Mouse (Mus musculus): Measurements from ENCODE around the gene Ly6g5c.
A peak's percentile ranks its signal among the peaks of the same experiment; 100 is the strongest.
"Not testable (repeated sequence)": the region's sequence is repeated elsewhere in the genome, so short reads cannot be mapped to it uniquely, and the experiment has no call there.

Ly6g5c gene

DNA sequence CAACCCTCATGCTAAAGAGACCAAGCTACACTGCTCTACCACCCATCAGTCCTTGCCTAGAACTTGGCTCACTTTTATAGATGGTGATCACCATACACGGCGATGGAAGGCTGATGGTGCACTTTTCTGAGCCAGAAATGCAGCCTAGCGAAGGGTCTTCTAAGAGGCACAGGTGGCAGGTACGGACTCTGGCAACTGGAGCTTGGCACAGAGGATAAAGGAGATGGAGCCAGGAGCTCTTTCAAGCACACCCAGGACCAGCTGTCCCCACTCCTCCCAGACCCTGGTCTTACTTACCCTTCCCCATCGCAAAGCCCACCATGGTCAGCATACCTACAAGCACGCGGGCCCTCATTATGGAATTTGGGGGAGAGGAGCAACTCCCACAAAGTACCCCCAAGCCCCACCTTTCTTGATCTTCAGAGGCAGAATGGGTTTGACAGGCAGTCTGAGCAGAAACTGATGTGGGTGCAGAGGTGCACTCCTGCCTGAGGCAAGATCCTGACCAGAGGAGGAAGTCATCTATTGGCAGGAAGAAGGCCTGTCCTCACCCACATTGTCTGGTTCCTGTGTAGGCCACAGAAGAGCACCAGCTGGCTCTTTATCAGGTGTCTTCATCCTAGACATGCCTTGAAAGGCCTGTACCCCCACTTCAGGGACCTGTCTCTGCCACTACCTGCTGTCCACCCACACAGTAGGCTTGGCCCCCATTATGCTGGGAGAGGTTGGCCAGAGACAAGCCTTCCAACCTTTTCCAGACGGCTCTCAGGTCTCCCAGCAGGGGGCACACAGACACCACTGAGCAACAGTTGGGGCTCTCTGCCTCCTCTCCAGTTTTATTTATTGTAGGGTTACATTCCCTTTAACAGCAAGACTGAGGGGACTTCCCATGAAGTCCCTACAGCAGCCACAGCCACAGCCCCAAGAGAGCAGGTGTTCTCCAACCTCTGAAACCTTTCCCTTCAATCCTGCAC, 7.3 kb downstream of the Ly6g5c start, which contains the start of gene Ly6g5b:
Gene Ly6g5b (minus strand): TSS at position 383 of the 974 bp plus-strand sequence.
- no peak for DNase-seq

DNA sequence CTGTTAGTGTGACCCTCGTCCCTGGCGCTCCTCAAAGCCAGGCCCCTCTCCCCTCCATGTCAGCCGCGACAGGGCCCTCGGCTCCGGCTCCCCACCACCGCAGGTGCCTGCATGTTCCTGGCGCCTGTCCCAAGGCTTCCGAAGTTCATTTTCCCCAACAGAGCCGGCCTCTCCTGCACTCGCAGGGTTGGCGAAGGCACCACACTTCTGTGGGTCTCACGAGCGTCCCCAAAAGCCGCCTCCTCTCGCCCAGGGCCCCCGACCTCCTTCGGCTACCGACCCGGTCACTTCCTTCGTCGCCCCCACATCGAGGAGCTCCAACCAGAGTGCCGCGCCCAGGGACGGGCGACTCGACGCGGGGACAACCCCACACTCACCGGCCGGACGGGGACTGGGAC, 12.7 kb downstream of the Ly6g5c start:
- no peak for DNase-seq

DNA sequence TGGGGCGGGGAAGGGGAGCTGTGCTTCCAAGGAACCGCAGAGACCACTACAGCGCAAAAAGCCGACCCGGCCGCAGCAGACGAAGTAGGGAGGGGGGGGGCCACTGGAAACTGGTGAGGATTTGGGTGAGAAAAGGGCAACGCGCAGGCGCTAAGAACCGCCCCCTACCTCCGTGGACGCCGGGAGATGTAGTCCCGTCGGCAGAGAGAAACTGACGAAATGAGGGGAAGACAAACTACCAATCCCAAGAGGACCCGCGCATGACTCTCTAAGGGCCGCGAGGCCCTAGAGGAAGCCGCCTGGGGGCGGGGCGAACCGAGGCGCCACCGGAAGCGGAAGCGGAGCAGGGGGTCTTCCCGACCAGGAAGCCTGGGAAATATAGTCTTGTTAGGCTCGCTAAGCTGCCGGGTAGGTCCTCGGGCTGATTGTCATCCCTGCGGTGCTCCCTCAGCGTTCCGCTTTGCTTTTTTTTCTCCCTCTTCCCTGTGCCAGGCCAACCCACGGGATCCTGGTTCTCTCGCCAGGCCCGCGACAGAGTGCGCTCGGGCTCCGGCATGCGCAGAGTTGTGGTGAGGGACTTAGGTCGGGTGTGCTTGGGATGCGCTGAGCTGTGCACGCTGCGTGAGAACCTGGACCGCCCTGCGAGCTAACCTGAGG, 13.2 kb downstream of the Ly6g5c start, which contains the start of gene Gpank1:
Gene Gpank1 (plus strand): TSS at position 313 of the 657 bp plus-strand sequence.
- peak; percentile 99 for DNase-seq

DNA sequence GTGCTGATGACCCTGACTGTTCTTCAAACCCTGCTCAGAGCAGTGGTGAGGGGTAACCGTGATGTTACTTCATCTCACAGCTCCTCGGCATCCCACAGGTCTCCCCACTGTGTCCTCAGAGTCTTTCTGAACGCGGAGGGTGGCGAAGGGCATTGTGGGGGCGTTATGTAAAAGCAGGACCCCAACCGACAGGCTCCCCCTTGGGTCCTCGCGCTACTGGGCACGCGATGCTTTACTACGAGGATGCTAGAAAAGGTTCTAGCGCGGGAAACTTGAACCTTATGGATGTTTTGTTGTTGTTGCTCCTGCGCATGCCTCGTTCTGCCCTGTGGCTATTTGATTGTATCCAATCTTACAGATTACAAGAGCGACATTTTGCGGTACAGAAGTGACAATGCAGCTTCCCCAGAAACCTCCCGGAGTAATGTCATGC, 13.8 kb downstream of the Ly6g5c start, which contains the start of gene Csnk2b:
Gene Csnk2b (minus strand): TSS at position 183 of the 433 bp plus-strand sequence.
- peak; percentile 82 for DNase-seq

DNA sequence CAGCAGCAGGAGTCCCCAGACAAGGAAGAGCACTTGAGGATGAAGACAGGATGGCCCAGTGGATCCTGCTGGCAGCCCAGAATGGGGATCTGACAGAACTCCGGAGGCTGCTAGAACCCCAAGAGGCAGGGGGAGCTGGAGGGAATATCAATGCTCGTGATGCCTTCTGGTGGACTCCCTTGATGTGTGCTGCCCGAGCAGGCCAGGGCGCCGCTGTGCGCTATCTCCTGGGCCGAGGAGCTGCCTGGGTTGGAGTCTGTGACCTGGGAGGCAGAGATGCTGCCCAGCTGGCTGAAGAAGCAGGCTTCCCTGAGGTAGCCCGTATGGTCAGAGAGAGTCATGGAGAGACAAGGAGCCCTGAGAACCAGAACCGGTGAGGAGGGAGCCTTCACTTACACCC, 15.2 kb downstream of the Ly6g5c start:
- DNase-seq, result not testable (repeated sequence)

DNA sequence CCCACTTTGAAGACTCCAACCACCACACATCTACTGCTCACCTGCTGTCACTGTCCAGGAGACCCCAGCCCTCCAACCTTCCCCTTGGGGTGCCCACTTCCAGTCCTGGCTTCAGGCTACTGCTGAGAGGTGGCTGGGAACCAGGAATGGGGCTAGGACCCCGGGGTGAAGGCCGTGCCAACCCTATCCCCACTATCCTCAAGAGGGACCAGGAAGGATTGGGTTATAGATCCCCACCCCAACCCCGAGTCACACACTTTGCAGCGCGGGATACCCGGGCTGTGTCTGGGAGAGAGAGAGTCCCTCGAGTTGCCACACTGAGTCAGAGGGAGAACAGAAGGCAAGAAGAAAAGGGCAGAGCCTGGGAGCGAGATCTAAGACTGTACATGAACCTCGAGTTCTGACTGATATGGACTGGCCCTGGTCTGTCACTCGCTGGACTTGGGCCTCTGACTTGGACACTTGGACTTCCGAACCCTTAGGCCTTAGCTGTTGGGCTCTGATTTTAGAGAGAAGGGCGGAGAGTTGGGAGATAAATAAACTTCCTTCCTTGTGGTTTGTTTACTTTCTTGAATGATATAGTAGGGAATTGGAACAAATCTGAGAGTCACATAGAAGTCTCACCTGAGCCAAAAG, 16.3 kb downstream of the Ly6g5c start:
- DNase-seq, result not testable (repeated sequence)

DNA sequence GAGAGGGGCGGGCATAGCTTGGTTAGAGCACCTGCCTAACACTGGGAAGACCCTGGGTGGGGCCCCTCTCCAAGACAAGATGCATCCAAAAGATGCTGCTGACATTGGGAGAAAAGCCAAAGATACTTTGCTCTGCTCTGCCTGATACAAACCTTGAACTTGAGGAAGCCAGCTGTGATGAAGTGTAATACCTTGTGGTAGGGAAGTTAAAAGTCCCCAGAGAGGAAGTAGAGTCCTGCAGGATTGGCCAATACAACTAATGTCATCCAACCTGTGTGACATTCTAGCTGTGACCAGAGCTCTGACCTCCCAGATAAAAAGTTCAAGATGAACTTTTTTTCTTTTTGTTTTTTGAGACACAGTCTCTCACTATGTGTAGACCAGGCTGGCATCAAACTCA, 17.0 kb downstream of the Ly6g5c start:
- DNase-seq, result no peak

DNA sequence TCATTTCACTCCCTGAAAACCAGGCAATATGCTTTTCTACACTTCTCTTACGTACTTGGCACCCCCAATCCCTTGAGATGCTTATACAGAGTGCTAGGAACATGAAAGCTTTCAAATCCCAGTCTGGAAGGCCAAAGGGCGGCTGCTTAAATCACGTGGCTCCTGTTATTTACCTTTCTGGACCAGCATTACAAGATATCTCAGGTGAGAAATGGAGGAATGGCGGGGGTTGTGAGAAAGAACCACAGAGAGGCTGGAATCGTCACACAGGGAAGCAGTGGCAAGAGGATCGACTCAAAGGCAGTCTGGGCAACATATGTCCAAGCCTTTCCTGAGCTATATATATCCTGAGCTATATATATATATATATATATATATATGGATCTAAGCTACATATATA, 17.5 kb downstream of the Ly6g5c start:
- no peak for DNase-seq

DNA sequence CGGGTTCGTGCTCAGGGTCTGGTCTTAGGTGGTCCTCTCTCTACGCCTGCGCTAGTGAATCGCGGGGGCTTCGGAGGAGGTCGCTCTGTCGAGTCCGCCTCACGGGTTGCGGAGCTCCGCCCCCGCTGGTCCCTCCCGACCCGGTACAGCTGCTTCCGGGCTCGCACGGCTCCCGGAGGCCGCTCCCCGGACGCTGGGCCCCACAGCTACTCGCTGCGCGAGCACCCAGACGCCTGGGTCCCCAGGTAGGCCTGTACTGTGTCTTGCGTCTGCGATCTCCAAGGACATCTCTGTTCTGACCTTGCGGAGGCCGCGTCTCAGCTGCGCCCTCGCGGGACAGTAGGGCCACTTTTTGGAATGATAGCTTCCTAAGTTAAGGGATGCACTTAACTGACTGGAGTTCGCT, 18.1 kb downstream of the Ly6g5c start, which contains the start of gene D17H6S53E:
Gene D17H6S53E (plus strand): TSS at position 168 of the 406 bp plus-strand sequence.
- DNase-seq, result peak; percentile 63

DNA sequence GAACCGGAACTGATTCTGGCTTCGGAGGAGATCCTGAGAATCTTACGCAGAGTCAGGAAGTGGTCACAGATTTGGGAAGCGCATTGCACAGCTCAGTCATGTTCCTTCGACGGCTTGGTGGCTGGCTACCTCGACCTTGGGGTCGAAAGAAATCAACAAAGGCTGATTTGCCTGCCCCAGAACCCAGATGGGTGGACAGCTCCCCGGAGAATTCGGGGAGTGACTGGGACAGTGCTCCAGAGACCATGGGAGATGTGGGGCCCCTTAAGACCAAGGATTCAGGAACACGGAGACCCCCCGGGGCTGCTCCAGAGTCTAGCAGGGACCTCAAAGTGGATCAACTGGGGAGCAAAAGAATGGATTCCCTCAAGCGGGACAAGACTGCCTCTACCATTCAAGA, 18.9 kb downstream of the Ly6g5c start:
- no peak for DNase-seq

DNA sequence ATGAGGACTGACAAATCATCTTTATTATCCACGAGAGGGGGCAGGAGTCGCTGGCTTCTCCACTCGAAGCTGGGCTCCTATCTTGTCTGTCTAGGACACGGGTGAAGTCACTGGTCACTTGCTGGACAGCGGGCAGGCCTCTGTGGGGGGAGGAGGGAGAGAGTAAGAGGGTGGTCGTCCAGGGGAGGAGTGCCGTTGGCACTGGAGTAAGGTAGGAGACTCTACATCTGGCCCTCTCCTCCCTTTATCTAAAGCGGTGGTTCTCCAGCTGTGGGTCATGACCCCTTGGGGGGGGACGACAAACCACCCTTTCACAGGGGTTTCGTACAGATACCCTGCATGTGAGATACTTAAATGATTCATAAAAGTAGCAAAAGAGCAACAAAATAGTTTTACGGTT, 20.9 kb downstream of the Ly6g5c start:
- no peak for DNase-seq

DNA sequence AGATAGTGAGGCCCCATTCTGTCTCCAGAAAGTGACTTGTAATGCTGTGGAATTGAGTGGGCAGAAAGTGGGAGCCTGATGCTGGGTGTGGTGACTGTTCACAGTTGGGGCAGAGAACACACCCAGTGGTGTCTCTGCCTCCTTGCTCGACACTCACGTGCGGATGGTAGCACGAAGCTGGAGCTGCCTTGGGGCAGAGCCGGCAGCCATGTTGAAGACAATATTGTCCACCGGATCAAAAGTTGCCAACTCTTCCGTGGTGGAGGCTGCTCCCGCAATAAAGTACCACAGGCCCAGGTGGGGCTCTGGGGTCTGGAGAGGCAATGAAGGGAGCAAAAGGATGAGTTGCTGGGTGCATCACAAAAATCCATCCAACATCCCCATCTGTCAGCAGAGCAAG, 23.0 kb downstream of the Ly6g5c start:
- no peak for DNase-seq

DNA sequence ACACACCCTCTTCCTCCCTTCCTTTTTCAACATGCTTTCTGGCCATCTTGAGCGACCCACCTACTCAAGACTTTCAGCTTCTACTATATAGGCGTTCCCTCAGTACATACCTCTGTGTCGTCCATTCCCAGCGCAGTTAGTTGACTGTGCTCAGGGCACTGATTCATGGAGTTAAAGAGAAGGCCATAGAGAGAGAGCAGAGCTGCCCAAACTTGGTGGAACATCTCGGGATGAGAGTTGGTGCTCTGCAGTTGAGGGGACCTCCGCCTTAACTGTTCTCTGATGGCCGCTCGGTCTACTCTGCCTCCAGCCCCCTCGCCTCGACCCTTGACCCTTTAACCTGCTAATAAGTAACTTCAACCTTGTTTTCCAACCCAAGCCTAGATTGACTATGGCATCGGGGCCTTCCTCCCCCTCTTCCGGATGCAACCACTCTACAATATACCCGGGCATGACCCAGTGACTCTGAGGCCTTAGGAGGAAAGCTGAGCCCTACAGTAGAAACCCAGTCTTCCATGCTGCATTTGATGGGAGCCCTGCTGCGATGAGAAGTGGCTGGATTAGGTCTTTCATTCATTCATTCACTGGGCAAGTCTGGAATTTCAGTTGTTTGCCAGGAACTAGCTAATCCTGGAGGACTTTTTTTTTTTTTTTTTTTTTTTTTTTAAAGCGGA, 23.6 kb downstream of the Ly6g5c start, which contains the start of gene Apom:
Gene Apom (minus strand): TSS at position 551 of the 674 bp plus-strand sequence.
- DNase-seq, result no peak

DNA sequence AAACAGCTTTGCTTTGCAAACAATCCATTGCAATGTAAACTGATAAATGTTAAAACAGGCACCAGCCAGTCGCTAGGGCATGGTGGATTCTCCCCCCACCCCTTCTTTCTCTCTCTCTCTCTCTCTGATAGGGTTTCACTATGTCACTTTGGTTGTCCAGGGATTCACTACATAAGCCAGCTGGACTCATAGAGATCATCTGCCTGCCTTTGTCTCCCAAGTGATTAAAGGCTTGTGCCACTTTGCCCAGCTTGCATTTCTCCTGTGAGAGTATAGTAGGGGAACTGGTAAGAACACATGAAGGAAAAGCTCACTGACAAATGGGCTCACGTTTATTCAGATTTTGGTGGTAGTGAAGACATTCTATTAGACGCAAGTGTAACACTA, 24.1 kb downstream of the Ly6g5c start:
- DNase-seq, result no peak

DNA sequence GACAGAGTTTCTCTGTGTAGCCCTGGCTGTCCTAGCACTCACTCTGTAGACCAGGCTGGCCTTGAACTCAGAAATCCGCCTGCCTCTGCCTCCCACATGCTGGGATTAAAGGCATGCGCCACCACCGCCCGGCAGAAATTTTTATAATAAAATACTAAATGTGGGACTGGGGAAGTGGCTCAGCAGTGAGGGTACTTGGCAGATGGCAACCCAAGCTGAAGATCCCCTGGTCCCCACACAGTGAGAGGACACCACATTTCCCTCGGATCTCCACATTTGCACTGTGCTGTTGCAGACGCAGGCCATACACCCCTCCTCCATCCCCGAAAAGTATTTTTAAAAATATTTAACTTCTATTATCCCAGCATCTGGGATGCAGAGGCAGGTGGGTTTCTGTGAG, 25.4 kb downstream of the Ly6g5c start:
- no peak for DNase-seq

DNA sequence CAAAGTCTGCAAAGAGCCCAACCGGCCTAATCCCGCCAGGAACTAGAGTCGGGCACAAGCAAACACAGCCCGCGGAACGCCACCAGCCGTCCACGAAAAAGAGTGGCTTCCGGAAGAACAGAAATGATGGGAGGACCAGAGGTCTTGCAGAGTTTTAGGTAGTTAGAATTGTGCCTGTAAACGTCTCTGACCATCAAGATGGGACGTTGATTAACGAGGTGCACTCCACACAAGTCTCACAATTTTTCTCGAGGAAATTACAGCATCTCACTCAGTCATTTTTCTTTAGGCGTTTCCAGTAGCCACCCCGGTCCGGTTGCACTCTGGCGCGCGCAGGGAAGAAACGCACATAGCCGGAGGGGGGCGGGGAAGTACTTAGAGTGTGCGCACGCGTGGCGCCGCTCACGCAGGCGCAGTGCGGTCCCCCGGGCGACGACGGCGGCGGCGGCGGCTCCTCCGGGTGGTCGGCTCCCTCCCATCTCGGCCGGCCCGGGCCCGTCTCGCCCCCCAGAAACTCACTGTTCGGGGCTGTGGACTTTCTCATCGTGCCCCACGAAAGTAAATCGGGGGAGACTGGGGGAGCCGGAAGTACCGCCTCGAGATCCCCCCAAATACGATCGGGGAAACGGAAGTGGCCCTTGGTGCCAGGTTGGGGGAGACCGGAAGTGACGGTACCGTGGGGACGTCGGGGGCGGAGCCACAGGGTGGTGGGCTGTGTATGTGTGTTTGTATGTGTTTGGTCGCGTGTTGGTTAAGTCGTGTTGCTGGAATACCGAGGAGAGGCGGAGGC, 26.9 kb downstream of the Ly6g5c start, which contains the start of gene Bag6:
Gene Bag6 (plus strand): TSS at position 378 of the 790 bp plus-strand sequence.
- peak; percentile 94 for DNase-seq

DNA sequence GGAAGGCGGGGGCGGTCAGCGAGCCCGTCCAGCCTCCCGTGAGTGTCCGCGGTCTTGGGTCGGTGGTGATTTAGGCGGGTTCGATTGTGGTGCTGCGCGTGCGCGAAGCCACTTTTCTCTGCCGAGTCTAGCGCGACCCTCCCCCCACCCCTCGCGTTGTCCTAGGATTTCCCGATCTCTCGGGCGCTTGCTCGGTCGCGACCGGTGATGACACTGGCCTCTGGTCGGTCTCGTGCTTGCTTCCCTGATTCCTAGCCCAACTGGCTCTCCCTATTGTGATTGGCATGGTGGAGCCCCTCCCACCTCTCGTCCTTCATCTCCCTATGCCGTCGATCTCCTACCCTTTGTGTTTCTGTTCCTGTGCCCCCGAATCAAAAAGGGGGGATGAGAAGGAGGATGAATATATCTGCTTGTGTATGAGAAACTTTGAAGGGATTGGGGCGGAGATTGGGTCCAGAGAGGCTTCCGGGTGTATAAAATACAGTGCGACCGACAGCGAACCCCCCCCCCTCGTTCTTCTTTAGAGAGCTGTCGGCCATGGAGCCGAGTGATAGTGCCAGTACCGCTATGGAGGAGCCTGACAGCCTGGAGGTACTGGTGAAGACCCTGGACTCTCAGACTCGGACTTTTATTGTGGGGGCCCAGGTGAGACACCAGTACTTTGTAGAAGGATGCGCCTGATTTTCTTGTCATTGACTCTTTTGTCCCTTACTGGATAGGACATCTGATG, 27.7 kb downstream of the Ly6g5c start:
- no peak for DNase-seq

DNA sequence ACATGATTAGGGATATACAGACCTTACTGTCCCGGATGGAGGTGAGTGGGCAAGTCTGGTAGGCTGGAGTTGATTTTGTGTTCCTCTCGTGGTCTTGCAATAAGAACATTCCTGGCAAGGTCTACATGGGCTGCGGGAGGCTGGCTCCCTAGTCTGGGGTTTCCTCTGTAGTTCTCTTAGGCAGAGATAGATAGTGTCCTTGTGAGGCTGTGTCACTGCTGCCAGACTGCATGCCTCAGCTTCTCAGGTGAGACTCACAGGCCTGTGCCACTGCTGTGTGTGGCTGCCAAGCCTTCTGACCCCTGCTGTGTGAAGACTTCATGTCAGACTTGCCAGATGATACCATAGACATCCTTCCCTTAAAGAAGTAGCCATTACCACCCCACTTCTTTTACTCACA, 31.2 kb downstream of the Ly6g5c start:
- no peak for DNase-seq

DNA sequence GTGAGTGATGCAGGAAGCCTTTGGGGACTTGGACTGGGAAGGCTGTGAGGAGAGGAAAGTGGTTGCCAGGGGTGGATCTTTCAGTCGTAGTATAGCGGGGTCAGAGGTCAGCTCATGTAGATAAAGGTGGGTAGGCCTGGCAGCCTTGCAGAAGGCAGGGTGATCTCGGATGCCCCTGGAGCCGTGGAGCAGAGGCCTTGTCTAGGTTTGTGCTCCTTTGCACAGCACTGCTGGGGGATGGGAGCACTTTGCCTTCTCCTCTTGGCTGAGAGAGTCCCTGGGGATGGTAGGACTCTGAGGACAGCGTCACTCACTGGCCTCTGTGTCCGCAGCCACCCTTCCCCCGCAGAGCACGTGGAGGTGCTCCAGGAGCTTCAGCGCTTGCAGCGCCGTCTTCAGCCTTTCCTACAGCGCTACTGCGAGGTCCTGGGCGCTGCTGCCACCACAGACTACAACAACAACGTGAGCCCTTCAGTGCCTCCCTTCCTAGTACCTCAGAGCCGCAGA, 32.5 kb downstream of the Ly6g5c start:
- DNase-seq, result no peak

DNA sequence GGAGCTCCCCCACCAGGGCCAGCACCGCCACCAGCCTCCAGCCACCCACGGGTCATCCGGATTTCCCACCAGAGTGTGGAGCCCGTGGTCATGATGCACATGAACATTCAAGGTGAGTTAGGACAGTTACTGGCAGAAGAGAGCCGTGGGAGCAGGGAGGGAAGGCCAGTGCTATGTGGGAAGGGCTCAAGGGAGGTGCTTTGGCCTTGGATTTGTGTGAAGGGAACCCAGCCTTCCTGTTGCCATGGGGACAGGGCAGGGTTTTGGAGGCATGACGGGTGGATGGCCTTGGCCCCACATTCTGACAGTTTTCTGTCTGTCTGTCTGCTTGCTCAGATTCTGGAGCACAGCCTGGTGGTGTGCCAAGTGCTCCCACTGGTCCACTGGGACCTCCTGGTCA, 33.9 kb downstream of the Ly6g5c start:
- DNase-seq, result no peak

DNA sequence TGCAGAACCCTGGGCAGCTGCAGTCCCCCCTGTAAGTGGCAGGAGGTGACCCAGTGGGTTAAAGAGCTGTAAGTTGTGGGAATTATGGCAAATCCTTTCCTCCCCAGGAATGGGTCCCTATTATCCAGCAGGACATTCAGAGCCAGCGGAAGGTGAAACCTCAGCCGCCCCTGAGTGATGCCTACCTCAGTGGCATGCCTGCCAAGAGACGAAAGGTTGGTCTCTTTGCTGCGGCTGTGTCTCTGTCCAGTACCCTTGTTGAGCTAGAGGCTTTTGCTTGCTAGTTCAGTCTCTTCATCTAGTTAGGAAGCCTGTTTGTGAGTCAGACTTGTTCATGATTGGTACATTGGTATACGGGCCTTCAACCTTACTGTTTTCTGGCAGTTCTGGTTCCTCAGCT, 38.1 kb downstream of the Ly6g5c start:
- DNase-seq, result no peak
